Mouse (Mus musculus) midbrain, embryonic 10.5 days (tissue): ENCODE results near the gene Vars. TPM values are rescaled to one million over a fixed set of nuclear protein-coding genes. Genes with fewer than 3 reads are reported as not detected.
"Not testable (repeated sequence)": the region's sequence is repeated elsewhere in the genome, so short reads cannot be mapped to it uniquely, and the experiment has no call there.

Source experiments
- DNase-seq: peaks from one replicate; pipeline ENCODE4 v3.0.0-alpha.2; 2017; ENCODE audit warnings: low spot score
- H3K27ac ChIP-seq: fragments of 300-500 bp; sonication (generic); replicated peaks from 2 replicates; pipeline ENCODE4 v1.5.1; 2016; ENCODE audit warnings: mild to moderate bottlenecking
- H3K27me3 ChIP-seq: fragments of 300-500 bp; sonication (generic); 2 replicates; pipeline ENCODE4 v1.6.1; 2016; ENCODE audit warnings: low read depth, mild to moderate bottlenecking; ENCODE audit not compliant: poor library complexity, severe bottlenecking
- H3K36me3 ChIP-seq: fragments of 300-500 bp; sonication (generic); 2 replicates; pipeline ENCODE4 v1.6.1; 2016; ENCODE audit warnings: mild to moderate bottlenecking, moderate library complexity
- H3K4me1 ChIP-seq: fragments of 300-500 bp; sonication (generic); 2 replicates; pipeline ENCODE4 v1.6.1; 2016
- H3K4me3 ChIP-seq: fragments of 300-500 bp; sonication (generic); 2 replicates; pipeline ENCODE4 v1.5.1; 2016; ENCODE audit warnings: mild to moderate bottlenecking, moderate library complexity
- H3K9me3 ChIP-seq: fragments of 300-500 bp; sonication (generic); replicated peaks from 2 replicates; pipeline ENCODE4 v1.6.1; 2016; ENCODE audit warnings: mild to moderate bottlenecking
- WGBS: fragments of 180-500 bp; shearing (Covaris S2); methylation state at CpG from one replicate; pipeline ENCODE4 v1.1.7; 2016; 5-methylcytosine and 5-hydroxymethylcytosine counted together
- polyA plus RNA-seq: library from polyadenylated mRNA; unstranded; fragments of >200 nt; fragmentation: Nextera tagmentation; extraction: Ambion mirVana; gene quantifications from 2 replicates; pipeline ENCODE4 v1.2.1, GENCODE M21; 2016

Vars gene
- polyA plus RNA-seq, 1 experiment from 2014 or later: 210 TPM

DNA sequence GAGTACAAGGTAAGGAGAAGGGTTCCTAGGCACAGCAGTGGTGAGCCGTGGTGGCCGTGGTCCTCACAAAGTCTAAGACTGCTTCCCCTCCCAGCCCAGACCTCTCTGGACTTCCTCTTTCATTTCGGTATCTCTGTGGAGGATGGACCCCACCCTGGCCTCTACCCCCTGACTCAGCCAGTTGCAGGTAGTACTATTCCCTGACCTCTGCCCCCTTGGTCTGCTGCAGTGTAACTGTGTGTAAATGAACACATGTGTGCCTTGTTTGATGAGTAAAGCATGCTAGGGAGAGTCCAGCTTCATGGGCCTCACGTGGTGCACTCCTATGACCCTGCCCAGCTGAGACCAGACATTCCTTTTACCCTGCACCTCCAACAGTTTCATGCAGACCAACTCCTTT, 23.0 kb downstream of the Vars start:
- Histone ChIP-seq H3K4me3 (no peak overlapping the region), H3K4me1 (peaks cover 61% of the 10 kb centered on the region), H3K27me3 (no peaks in the 10 kb centered on the region), H3K36me3 (peaks cover 10% of the 10 kb centered on the region; the same call in 1 of the 2 replicates), H3K9me3 (no peaks in the 10 kb centered on the region), H3K27ac (peak overlapping the region; percentile 60; the same call in 1 of the 2 replicates)
- 82% methylated on average over 4 of the region's 4 CpGs for WGBS
- DNase-seq: no peak

DNA sequence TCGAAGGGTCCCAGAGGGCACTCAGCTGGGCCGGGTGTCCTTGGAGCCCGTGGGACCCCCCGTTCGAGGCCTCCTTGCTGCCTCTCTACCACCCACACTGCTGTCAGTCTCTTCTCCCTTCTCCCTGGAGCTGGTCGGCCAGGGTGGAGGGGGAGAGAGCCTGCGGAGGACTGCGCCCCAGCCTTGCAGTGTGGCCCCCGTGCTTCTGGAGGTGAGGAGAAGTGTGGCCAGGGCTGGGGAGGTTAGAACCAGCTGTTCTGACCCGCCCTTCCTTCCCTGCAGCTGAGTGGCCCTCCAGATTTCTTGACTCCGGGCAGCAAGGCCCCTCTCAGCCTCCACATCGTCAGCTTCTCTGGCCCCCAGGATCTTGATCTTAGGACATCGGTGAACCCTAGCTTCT, 23.5 kb downstream of the Vars start:
- Histone ChIP-seq H3K4me1 (peaks cover 65% of the 10 kb centered on the region), H3K27me3 (no peaks in the 10 kb centered on the region), H3K36me3 (peaks cover 8% of the 10 kb centered on the region; the same call in 1 of the 2 replicates), H3K9me3 (no peaks in the 10 kb centered on the region), H3K27ac (peak overlapping the region; percentile 60), H3K4me3 (peak overlapping the region; percentile 22; the same call in 1 of the 2 replicates)
- DNase-seq: no peak
- WGBS: 79% methylated on average over 13 of the region's 13 CpGs

DNA sequence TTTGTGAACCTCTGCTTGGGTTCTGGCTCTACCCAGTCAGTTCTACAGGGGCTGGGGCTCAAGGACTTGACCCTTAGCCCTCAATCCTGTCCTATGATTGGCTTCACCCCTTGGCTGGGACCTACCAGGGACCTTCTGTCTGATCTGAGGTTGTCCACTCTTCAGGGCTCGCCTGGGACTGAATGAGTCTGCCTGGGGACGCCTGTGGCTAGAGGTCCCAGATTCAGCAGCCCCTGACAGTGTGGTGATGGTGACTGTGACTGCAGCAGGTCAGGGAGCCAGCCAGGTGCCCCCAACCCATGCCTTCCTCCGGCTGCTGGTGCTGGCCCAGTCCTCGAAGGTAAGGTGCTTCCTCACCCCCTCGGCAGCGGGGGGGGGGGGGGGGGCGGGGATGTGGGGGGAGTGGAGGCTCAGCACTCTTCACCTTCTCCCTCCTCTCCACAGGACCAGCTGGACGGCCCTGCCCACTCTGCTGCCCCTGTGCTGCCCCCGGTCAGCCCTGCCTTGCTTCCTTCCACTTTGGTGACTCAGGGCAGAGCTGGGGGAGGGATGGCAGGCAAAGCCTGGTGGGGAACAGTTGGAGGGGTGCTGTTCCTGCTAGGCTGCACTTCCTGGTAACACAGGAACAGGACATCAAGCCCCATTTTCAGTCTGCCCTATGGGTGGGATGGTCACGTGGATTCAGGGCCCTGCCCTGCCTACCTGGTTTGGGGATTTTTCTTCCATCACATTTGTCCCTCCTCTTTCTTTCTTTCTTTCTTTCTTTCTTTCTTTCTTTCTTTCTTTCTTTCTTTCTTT, 24.1 kb downstream of the Vars start:
- H3K4me1 ChIP-seq: peaks cover 71% of the 10 kb centered on the region
- peak overlapping the region; percentile 60 for H3K27ac ChIP-seq
- DNase-seq: no peak
- H3K36me3 ChIP-seq: peaks cover 4% of the 10 kb centered on the region; the same call in 1 of the 2 replicates
- no peaks in the 10 kb centered on the region for H3K27me3 ChIP-seq
- 67% methylated on average over 9 of the region's 10 CpGs for WGBS
- H3K4me3 ChIP-seq: no peak overlapping the region
- H3K9me3 ChIP-seq: no peaks in the 10 kb centered on the region

DNA sequence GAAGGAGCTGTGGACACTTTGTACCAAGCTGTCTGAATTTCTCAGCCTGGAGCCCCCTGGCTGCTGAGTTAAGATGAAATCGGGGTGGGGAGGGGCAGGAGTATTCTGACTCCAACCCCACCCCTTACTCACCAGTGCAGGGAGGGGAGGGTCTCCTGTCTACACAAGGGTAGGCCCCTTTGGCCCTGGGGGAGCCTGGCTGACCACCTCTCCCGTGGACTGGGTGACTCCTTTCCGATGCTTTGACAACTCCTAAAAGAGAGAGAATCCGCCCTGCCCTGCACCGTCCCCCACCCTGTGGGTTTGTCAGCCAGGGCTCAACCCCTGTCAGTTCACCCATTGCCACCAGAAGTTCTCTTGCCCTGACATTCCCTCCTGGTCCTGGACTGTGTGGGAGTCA, 25.4 kb downstream of the Vars start:
- peaks cover 74% of the 10 kb centered on the region for H3K4me1 ChIP-seq
- peak overlapping the region; percentile 63 for H3K27ac ChIP-seq
- WGBS: 91% methylated on average over 5 of the region's 5 CpGs
- peak overlapping the region; percentile 4; the same call in 1 of the 2 replicates for H3K4me3 ChIP-seq
- no peak for DNase-seq
- H3K9me3 ChIP-seq: no peaks in the 10 kb centered on the region
- peaks cover 4% of the 10 kb centered on the region; the same call in 1 of the 2 replicates for H3K36me3 ChIP-seq
- H3K27me3 ChIP-seq: no peaks in the 10 kb centered on the region

DNA sequence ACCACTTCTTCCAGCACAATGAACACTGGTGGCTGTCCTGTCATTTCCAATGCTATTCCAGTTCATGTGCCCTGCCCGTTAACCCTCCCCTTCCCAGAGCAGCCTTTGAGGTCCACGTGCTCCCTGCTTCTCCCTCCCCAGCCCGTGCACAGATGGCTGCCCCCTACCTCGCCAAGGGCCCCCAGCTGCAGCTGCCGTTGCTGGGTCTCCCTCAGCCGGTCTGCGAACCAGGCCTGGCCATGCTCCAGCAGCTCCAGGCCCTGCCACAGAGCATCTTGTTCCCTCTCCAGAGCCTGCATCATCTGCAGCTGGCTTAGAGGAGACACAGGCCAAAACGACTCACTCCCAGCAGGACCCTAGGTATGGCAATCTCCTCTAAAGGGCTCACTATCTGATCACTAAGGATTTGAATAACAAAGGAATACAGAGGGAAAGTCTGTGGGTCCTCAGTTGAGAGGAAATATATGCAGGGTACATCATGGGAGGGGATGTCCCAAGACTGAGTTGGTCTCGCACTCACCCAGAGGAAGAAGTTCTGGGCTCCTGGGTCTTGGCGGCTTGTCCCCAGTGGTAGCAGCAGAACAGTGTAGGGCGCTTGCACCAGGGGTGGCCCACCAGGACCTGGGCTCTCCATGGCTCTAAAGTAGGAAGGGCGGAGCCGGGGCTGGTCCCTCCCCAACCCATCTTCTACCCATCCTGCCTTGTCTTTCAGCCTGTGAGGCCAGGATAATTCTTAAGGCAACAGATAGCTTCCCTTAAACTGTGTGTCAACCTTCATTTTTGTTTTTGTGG, 26.7 kb downstream of the Vars start, which contains the start of gene Sapcd1:
Sapcd1 (minus strand) TSS at position 740 of the 792 bp plus-strand sequence.
- Histone ChIP-seq H3K9me3 (no peaks in the 10 kb centered on the region), H3K36me3 (peaks cover 4% of the 10 kb centered on the region; the same call in 1 of the 2 replicates), H3K4me3 (peak within 1 kb of the TSS; percentile 34), H3K27ac (peak within 1 kb of the TSS; percentile 86), H3K27me3 (no peaks in the 10 kb centered on the region), H3K4me1 (peaks cover 63% of the 10 kb centered on the region)
- WGBS: 35% methylated on average over 13 of the region's 13 CpGs
- DNase-seq: peak; percentile 47

DNA sequence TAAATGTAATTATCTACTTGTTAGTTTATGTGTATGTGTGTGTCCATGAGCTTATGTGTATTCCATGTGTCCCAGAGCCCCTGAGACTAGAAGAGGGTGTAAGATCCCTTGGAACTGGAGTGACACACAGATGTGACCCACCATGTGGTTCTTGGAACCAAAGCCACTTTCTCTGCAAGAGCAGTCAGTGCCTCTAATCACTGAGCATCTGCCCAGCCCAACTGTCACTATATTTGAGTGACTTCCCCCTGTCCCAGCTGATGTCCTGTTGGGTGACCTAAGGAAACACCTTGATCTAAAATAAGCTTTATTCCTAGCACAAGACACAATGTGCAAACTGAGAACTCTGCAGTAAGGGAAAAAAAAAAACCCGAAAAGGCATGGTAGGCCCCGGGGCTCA, 27.5 kb downstream of the Vars start:
- Histone ChIP-seq H3K4me1 (peaks cover 63% of the 10 kb centered on the region), H3K27me3 (no peaks in the 10 kb centered on the region), H3K27ac (peak overlapping the region; percentile 86; the same call in 1 of the 2 replicates), H3K4me3 (no peak overlapping the region), H3K36me3 (peaks cover 4% of the 10 kb centered on the region; the same call in 1 of the 2 replicates), H3K9me3 (no peaks in the 10 kb centered on the region)
- 94% methylated on average over 2 of the region's 2 CpGs for WGBS
- no peak for DNase-seq

DNA sequence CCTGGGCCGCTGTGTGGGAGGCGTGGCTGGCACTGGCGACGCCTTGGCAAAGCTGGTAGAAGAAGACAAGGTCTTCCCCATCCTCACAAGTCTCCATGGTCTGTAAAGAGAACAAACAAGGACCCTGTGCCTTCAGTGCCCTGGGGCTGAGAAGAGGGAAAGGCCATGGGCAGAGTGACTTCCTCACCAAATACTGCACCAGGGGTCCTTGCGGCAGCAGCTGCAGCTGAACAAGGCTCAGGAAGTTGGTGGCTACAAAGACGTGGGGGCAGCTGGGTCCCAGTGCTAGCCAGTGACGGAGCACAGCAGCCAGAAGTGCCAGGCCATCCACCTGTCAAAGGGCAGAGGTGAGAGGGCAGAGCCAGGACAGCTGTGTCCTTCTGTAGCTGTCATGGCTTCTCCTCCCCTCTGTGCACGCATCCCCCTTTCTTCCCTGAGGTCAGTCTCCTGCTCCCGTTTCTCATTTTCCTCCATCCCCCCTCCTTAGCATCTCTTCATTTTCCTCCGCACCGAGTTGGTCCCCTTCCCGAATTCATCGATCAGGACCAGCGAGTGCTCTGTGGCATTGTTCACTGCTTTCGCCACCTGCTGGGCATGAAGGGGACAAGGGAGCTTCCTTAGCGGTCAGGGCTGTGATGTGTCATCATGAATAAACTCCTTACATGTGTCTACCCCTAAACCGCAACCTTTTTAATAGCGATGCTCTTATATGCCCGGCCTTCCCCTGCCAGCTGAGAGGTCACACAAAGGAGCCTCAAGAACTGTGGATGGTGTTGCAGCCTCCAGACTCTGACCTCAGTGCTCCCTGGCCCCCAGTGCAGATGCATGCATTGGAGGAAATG, 29.1 kb downstream of the Vars start:
- H3K4me1 ChIP-seq: peaks cover 53% of the 10 kb centered on the region
- DNase-seq: peak; percentile 55
- peak overlapping the region; percentile 30 for H3K4me3 ChIP-seq

DNA sequence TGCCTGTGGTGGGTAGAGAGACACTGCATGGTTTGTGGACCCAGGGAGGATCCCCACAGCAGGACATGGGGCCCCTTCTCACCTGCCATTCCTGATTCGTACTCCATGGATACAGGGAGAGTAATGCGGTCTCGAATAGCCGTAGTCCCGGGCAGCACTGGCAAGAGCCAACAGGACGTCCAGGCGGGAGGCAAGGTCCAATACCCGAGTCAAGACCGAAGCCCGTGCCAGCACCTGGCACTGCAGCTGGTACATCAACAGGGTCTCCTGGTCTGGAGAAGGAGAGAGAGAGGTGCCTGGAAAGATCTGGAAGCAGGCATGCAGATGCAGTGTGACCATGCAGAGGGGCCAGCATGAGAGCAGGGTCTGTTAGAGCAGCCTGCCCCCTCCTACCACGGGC, 30.5 kb downstream of the Vars start:
- Histone ChIP-seq H3K27me3 (no peaks in the 10 kb centered on the region), H3K36me3 (no peaks in the 10 kb centered on the region), H3K27ac (0 out of 2 replicates have a peak overlapping the region, but pooled peaks have one; percentile 29), H3K4me3 (0 out of 2 replicates have a peak overlapping the region, but pooled peaks have one; percentile 9), H3K4me1 (peaks cover 44% of the 10 kb centered on the region), H3K9me3 (no peaks in the 10 kb centered on the region)
- 87% methylated on average over 11 of the region's 11 CpGs for WGBS
- no peak for DNase-seq

More for the DNA sequence above, 29.1 kb downstream of the Vars start:
- Histone ChIP-seq H3K27me3 (no peaks in the 10 kb centered on the region), H3K36me3 (peaks cover 2% of the 10 kb centered on the region; the same call in 1 of the 2 replicates), H3K27ac (peak overlapping the region; percentile 76), H3K9me3 (no peaks in the 10 kb centered on the region)
- 33% methylated on average over 19 of the region's 19 CpGs for WGBS

DNA sequence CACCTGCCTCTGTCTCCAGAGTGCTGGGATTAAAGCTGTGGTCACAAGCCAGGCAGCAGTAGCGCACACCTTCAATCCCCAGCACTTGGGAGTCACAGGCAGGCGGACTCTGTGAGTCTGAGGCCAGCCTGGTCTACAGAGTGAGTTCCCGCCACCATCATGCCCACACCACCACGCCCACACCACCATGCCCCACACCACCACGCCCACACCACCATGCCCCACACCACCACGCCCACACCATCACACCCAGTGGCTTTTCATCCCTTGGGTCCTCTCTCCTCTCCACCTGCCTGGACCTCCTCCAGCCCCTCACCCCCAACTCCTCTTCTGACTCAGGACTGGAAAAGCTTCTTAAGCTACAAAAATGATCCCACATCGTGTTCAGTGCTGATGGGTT, 31.1 kb downstream of the Vars start:
- 0 out of 2 replicates have a peak overlapping the region, but pooled peaks have one; percentile 9 for H3K4me3 ChIP-seq
- WGBS: 87% methylated on average over 7 of the region's 7 CpGs
- no peaks in the 10 kb centered on the region for H3K9me3 ChIP-seq
- H3K27me3 ChIP-seq: no peaks in the 10 kb centered on the region
- 0 out of 2 replicates have a peak overlapping the region, but pooled peaks have one; percentile 29 for H3K27ac ChIP-seq
- no peaks in the 10 kb centered on the region for H3K36me3 ChIP-seq
- peaks cover 38% of the 10 kb centered on the region for H3K4me1 ChIP-seq
- no peak for DNase-seq

DNA sequence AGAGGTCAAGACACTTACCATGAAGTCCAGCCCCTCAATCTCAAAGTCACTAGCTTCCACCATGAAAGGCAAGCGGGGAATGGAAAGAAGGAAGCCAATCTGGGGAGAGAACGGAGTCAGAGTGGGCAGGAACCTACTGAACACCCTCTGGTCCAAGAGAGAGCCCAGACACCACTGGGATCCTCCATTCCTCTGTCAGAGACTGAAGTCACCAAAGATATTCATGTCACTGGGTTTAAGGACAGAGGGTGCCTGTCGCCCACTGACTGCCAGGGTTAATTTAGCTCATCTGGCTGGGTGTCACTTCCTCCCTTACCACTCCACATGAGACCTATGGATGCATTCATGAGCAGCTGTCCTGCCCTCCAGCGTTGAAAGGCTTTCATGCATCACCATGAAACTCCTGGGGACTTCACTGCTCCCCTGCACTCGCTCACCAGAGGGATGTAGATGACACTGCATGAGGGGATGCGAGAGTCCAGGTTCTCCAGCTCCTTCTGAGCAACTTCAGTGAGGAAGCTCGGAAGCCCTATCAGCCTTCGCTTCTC, 31.6 kb downstream of the Vars start:
- Histone ChIP-seq H3K27me3 (no peaks in the 10 kb centered on the region), H3K36me3 (no peaks in the 10 kb centered on the region), H3K4me3 (no peak overlapping the region), H3K9me3 (no peaks in the 10 kb centered on the region), H3K27ac (no peak overlapping the region), H3K4me1 (peaks cover 33% of the 10 kb centered on the region)
- DNase-seq: no peak
- 79% methylated on average over 8 of the region's 8 CpGs for whole genome bisulfite sequencing

DNA sequence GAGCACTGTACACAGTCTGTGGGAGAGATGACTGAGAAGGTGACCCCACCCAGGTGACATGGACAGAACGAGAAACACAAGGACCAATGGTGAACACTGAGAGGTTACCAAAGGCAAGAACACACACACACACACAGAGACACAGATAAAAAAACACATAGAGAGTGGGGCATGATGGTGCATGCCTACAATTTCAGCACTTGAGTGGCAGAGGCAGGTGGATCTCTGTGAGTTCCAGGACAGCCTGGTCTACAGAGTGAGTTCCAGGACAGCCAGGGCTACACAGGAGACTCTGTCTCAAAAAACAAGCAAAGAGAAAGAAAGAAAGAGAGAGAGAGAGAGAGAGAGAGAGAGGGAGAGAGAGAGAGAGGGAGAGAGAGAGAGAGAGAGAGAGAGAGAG, 32.9 kb downstream of the Vars start:
- DNase-seq, H3K27me3 ChIP-seq, H3K36me3 ChIP-seq, H3K9me3 ChIP-seq, H3K4me3 ChIP-seq, H3K27ac ChIP-seq: not testable (repeated sequence)
- peaks cover 22% of the 10 kb centered on the region for H3K4me1 ChIP-seq
- 89% methylated on average over 1 of the region's 1 CpGs for WGBS

DNA sequence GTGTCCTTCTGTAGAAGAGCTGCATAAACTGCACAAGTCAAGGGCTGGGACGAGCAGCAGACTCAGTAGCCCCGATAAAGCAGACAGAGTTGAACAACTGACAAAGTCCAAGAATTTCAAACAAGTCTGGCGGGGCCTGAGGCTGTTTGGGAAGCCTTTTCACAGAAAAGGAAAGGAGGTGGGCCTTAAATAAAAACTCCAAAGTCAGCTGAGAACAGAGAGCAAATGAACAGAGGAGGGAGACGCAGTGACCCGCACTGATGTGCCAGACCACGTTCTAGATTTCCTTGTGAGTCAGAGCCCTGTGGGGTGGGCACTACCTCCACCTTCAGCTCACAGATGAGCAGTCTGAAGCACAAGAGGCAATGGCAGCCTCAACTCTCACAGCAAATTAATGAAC, 34.1 kb downstream of the Vars start:
- no peak overlapping the region for H3K4me3 ChIP-seq
- 86% methylated on average over 6 of the region's 6 CpGs for WGBS
- no peaks in the 10 kb centered on the region for H3K36me3 ChIP-seq
- H3K9me3 ChIP-seq: no peaks in the 10 kb centered on the region
- H3K27ac ChIP-seq: no peak overlapping the region
- no peak for DNase-seq
- no peaks in the 10 kb centered on the region for H3K27me3 ChIP-seq
- peaks cover 12% of the 10 kb centered on the region for H3K4me1 ChIP-seq
